Mouse (Mus musculus) right cerebral cortex, postnatal 36 days (tissue): ENCODE data around the gene Zfp691.

Source experiments
- DNase-seq, 2 experiments: peaks; one replicate each; pipeline ENCODE4 v3.0.0; 2022; ENCODE audit warnings: low spot score in 2 of 2, mixed read lengths in 1 of 2

The Zfp691 gene

DNA sequence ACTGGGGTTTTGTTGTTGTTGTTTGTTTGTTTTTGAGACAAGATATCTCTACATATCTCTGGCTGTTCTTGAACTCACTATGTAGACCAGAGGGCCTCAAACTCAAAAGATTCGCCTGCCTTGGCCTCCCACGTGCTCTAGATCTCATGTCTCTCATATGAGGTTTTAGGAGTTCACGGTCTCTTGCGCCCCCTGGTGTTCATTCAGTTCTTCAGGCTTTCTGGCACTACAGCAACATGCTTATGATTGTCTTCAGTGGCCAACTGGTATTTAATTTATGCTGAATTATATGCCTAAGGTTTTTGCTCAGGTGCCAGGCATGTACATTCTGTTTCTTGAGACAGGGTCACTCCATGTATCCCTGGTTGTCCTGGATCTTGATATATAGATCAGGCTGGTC is 6.3 kb downstream of the Zfp691 start:
- peak; percentile 72 to 77 for DNase-seq

DNA sequence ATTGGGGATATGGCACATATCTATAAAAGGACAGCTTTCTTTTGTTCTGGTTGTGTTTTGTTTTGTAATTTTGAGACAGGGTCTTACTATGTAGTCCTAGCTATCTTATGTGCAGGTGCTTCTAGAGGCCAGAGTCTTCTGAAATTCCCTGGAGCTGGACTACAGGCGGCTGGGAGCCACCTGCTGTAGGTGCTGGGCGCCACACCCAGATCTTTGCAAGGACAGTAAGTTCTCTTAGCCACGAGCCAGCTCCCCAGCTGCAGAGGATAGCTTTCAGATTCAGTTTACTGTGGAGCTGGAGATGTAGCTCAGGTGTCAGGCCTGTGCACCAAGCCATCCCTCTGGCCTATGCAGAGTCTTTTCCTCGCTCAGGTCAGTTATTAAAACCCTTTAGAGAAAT is 6.9 kb downstream of the Zfp691 start:
- DNase-seq = no peak

DNA sequence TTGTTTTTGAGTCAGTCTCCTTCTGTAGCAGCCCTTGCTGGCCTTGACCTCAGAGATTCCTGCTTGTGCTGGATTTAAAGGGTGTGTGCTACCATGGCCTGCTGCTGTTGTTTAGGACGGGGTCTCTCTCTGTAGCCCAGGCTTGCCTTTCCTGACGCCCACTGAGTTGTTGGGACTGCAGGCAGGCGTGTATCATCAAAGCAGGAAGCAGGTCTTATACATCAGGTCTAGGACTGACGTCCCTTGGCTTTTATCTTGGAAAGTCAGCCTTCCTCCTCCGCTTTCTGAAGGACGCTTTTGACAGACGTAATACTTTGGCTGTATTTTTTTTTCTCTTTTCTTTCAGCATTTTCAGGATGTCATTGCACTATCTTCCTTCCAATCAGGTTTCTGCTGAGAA is 8.1 kb downstream of the Zfp691 start:
- DNase-seq = no peak

DNA sequence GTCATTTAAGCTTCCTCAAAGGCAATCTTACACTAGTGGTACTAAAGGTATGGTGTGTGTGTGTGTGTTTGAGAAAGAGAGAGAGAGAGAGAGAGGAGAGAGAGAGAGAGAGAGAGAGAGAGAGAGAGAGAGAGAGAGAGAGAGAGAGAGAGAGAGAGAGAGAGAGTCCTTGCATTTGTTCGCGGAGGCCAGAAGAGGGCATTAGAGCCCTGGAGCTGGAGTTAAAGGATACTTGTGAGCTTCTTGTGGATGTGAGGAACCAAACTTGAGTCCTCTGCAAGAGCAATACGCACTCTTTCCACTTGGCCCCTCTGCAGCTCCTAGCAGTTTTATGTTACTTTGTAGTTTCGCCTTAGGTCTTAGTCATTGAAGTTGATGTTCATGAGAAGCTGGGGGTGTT is 11.0 kb downstream of the Zfp691 start:
- DNase-seq = no peak

DNA sequence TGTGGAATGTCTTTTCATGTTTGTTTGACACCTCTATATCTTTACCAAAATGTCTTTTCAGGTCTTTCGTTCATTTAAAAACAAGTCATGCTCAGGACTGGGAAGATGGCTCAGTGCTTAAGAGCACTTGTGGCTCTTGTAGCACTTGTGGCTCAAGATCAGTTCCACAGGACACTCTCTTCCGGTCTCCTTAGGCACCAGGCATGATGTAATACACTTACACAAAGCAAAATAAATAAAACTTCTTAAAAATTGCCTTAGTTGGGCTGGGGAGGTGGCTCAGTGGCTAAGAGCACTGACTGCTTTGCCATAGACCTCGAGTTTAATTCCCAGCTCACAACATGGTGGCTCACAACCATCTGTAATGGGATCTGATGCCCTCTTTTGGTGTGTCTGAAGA is 12.6 kb downstream of the Zfp691 start:
- DNase-seq = no peak

DNA sequence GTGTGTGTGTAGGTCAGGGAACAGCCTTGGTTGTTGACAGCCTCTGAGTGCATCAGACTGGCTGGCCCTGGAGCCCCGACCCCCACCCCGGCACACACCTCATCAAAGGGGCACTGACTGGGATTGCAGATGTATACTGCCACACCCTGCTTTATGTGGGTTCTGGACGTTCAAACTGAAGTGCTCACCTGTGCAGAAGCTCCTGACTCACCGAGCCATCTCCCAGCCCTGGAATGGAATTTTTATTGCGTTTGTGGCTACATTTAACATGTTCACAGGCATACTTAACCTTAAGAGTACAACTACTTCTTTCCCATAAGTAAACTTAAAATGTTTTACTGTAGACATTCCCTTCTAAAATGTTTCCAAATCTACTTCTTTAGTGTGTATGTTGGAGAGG is 16.1 kb downstream of the Zfp691 start:
- DNase-seq = no peak

DNA sequence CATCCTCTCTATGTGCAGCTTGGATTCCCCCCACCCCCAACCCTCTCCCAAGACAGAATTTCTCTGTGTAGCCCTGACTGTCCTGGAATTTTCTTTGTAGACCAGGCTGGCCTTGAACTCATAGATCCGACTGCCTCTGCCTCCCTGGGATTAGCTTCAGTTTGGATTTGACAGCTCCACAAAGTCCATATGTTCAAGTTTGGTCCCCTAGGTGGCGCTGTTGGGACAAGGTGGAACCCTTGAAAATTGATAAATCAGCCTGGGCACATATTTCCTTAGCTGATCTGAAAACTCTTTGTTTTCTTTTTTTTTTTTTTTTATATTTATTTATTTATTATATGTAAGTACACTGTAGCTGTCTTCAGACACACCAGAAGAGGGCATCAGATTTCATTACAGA is 16.8 kb downstream of the Zfp691 start:
- DNase-seq = no peak

DNA sequence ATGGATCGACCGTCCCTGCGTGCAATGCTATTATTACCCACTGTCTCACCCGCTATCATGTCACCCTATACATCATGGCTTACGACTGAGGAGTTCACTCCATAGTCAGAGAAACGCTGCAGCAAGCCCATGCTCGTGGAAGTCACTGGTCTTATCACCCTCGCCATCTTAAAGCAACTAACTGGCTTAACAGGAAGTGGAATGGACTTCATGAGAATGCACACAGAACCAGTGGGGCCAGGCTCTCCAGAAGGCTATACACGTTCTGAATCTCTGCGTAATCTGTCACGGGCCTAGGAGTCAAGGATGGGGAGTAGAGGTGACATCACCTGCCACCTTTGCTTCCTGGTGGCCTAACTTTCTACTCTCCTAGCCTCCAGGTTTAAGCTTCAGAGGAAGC is 25.3 kb downstream of the Zfp691 start:
- no peak for DNase-seq

DNA sequence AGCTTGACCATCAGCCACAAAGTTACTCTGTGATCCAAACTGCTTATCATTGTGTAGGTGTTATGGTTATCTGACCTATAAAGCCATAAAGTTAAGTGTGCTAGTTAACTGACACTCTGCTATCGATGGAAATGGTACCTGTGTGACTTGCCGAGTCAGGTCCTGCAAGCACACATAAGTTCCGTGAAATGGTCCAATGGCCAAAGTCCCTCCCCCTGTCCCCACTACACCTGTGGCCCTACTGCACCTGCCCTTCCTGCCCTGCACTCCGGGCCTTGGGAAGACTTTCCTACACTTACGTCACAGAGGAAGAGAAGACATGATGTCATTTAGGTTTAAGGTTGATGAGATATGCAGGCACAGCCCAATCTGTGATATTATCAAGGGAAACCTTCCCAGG is 26.6 kb downstream of the Zfp691 start:
- no peak for DNase-seq

DNA sequence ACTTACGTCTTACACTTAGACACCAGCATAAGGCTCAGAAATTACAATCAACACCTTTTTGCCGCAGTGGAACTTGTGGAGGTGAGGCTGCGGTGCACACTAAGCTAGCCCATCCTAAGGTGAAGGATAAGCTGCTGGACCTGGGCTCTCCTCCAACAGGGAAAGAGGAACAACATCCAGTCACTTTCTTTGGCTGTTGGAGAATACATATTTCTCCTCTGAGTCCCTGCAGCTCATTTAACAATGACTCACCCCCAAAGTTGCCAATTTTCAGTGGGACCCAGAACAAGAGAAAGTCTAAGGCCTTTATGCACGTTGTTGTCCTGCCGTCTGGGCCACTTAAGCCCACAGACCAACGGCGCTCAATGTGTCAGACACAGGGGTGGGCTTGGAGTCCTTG is 27.2 kb downstream of the Zfp691 start:
- no peak for DNase-seq

DNA sequence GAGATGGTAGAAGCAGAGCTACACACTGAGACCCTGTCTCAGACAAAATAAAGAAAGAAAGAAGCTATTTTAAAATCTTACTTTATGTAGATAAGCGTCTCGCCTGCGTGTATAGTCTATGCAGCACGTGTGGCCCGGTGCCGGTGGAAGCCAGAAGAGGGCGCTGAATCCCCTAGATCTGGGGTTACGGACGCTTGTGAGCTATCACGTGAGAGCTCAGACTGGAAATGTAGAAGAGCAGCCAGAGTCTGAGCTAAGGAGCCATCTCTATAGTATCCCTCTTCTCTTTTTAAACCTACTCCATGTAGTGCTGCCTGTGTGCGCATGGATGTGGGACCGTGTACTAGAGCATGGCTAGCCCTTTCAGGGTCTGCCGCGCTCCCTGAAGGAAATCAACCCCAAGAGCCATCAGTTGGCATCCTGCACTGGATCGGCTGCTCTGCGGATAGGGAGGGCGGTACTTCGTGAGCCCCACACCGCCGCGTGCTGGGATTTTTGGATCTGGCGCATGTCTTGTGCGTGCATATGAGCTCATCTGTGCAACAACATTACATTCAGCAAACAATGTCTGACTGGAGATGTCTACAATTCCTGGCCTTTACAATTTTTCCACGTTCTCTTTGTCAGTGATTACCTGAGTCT is 31.6 kb downstream of the Zfp691 start:
- DNase-seq = no peak

DNA sequence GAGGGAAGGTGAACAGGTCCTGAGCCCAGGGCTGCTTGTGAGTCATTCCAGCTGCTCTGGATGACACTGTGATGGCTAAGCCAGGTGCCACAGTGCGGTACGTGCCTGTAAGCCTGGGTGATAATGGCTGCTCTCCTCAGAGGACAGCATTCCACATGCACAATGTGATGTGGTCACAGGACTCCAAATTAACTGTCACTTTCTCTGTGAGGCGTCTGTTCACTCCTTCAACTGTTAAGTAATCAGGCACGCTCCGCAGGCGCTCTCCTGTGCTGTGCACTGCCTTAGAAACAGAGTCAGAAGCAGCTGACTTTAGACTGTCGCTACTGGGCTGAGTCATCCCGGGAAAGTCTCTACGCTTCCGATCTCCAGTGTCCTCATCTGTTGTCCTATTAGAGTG is 32.8 kb downstream of the Zfp691 start:
- DNase-seq = no peak

DNA sequence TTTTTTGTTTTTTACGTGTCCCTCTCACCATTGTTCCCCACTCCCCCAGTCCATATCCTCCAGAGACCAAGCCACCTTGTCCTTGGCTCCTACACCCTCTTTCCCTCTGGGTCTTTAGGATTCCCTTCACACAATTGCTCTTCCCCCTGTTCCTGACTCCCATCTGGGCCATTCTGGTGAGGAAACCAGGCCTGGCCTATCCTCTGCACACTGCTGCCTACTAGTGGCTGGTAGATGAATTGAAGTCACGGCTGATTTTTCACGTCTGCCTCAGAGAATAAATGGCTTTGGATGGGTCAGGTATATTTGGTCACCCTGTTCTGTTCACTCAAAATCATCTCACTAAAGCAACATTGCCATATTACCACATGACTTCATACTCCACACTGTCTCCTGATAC is 33.9 kb downstream of the Zfp691 start:
- DNase-seq = no peak

DNA sequence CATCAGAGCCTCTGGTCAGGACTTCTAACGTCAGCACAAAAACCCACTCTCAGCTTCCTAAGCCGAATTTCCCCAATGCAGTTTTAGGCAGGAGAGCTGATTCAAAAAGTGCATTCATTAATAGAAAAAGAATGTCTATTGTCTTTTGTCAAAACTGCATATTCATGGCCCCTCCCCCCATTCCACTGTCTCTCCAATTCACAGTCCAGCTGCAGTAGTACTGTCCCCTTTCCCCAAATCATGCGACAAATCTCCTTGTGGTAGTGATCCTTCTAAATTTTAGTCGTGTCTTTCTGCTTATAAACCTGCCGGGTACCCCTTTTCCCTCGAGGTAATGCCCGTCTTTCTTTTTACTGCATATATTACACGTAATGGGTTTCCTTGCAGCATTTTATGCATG is 35.2 kb downstream of the Zfp691 start:
- no peak for DNase-seq

DNA sequence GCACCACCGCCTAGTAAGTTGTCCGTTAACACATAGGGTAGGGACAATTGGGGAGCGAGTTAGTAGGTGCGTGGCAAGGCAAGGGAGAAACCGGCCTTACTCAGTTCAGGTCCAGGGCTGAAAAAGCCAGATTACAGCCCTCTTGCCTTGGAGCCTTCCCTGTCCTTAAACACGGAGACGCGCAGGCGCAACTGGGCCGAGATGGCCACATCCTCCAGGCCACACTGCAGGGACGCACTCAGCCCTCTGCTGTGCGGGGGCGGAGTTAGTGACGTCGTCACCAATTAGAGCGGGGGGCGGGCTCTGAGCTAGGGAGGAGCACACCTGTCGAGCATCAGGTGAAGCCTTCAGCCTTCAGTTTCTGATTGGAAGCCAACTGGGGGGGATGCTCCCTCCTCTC is 35.8 kb downstream of the Zfp691 start:
- DNase-seq = peak; percentile 60 to 70

DNA sequence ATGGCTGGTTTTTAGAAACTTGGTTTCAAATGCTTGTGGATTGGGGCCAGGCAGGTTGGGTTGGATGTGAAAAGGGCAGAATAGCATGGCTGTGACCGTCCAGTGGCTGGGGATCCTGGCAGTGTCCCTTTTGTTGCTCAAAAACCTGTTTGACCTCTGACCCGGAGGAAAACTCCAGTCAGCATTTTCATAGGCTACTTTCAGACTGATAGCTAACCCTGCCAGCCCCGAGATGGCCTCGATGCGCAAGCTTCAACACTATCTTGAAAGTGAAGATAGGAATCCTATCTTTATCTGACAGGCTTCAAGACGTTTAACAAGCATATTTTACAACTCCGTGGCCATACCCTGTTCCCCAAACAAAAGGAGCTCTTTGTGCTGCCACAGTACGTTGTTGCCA is 36.7 kb downstream of the Zfp691 start:
- no peak for DNase-seq

DNA sequence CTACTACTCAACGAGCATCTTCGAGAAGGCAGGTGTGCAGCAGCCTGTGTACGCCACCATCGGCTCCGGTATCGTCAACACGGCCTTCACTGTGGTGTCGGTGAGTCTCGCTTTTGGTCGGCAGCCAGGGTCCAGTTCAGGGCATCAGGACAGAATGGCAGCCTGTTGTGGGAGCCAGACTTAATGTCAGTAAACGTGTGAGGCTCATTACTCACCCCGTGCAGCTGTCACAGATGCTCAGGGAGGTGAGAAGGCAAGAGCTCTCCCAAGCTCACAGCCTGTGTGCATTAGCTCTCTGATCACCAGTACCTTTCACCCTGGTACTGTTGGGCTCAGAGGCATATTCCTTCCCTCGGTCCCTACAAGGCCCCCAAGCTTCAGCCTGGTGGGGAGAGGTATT is 40.1 kb downstream of the Zfp691 start:
- DNase-seq = no peak

DNA sequence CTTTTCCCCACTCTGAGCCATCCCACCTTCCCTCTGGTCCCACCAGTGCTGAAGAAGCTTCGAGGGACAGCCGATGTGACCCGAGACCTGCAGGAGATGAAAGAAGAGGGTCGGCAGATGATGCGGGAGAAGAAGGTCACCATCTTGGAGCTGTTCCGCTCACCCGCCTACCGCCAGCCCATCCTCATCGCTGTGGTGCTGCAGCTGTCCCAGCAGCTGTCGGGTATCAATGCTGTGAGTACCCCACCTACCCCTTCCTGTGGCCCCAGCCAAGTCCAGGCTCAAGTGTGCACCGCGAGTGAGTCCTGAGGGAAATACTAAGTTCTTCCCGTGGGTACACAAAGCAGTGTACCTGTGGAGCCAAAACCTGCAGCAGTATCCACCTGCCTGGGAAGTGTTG is 40.7 kb downstream of the Zfp691 start:
- DNase-seq = no peak

DNA sequence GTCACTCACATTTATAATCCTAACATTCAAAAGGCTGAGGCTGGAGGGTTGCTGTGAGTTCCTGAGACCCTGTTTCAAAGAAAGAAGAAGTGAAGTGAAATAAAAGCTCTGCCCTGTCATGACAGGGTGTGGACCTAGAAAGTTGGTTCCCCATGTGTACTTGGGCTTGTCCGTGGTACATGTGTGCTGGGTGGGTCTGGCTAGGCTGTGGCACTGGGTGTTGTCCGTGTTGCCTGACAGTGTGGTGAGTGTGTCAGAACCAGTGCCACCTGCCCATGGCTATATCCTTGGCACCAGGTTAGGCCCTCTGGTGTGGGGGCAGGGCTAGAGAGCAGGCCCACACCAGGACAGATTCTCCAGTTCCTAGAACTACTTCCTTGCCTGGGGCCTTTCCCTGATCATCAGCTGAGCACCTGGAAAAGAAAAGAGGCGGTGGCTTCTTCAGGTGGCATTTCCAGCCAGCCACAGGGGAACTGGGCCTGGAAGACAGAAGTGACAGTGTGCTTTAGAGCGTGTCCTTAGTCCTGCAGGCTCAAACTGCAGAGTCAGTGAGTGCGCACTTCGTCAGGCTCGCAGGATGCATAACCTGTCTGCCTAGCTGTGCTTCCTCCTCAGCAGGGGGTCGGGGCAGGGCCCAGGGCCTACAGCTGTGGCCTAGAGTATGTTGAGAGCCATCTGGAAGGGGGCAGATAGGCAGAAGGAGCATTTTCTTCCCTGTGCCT is 42.6 kb downstream of the Zfp691 start:
- no peak for DNase-seq

DNA sequence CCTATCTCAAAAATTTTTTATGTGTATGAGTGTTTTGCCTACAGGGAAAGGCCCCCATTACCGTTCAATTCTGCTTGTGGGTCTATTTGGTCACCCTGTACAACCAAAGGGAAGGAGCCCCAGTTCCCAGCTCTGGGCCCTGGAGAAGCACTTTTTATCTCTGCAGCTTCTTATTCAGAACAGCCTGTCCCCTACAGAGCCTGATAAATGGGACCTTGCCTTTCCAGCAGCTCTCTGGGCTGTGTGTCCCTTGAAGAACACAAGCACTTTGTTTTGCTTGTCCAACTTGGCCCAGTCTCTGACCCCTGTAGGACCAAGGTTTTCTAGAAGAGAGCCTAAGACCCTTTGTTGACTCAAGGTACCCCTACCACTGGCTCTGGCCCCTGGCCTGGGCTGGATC is 44.9 kb downstream of the Zfp691 start:
- no peak for DNase-seq

DNA sequence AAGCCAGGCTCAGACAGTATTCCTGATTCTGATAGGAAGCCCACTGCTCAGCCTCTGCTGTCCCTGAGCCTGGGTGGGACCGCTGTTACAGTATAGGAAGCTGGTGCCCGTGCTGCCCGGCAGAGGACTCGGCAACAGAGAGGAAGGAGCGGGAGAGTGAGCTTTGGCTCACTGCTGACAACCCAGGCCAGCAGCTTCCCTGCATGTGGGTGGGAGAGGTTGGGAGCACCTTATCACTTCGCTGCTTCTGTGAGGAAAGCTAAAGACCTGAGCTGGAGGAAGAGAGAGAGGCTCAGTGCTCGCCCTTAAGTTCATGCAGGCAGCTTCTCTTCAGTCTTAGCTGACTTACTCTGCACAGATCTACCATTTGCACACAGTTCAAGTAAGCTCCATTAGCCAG is 45.4 kb downstream of the Zfp691 start:
- DNase-seq = no peak

DNA sequence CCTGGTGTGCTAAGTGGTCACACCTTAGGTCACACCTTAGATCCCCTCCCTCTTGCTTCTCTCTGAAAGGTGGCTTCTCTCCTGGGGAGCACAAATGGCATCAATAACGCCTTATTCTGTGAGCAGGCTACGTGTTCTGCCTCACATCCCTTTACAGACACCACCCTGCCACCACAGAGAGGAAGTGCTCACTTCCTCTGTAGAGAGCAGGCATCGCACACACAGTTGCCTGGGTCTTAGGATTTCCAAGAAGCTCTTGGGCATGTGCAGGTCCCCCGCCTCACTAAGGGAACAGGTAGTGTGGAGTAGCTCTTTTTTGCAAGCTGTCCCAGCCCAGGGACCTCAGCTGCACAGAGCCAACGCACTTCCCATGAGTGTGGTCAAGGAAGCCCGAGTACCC is 46.8 kb downstream of the Zfp691 start:
- DNase-seq = no peak

DNA sequence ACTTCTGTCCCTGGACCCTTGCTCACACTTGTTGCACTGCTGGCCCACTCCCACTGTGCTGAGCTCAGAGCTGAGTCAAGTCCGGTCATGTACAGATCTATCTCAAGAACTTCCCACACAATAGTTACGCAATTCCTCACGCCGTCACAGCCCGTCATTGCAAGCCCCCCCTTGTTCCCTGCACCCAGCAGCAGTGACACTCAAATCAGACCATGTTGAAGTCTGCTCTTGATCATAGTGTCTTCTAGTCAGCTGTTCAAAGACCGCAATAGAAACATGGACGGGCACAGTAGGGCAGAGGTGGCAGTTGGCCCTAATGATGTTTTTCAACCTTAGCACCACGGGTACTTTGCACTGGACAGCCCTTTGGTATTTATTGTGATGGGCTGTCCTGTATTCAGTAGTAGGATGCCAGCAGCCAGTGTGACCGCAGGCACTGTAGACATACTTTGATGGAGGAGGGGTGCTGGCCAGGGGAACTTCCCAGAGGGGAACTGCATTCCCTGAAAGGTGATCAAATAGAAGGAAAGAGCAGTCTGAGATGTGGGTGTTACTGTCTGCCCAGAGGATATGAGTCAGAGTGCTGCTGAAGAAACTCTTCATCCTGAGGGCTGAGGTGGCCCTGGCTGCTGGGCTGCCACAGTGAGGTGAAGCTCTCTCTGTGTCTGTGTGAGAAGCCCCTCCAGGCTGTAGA is 48.3 kb downstream of the Zfp691 start:
- no peak for DNase-seq
